Mouse (Mus musculus) spleen, adult 2 months (tissue): ENCODE measurements around the gene Smpd3. TPM values are rescaled to one million over a fixed set of nuclear protein-coding genes. Genes with fewer than 3 reads are reported as not detected.

Experiments used
- DNase-seq, 2 experiments: peaks; one replicate each; pipeline versions ENCODE4 v3.0.0 to v3.0.0-alpha.2; 2012 to 2021; ENCODE audit warnings: low spot score in 2 of 2, low read depth in 1 of 2
- H3K27ac ChIP-seq: fragments of 200-500 bp; 2 replicates; pipeline ENCODE4 v1.5.1; 2012; ENCODE audit warnings: low read length, inconsistent platforms; ENCODE audit not compliant: insufficient read depth
- H3K27me3 ChIP-seq: fragments of 200-500 bp; 2 replicates; pipeline ENCODE4 v1.6.1; 2012; ENCODE audit warnings: mild to moderate bottlenecking, moderate library complexity, low read length, inconsistent platforms; ENCODE audit not compliant: control insufficient read depth, insufficient read depth
- H3K36me3 ChIP-seq: fragments of 200-500 bp; 2 replicates; pipeline ENCODE4 v1.6.1; 2012; ENCODE audit warnings: mild to moderate bottlenecking, low read length, inconsistent platforms; ENCODE audit not compliant: control insufficient read depth, insufficient read depth
- H3K4me1 ChIP-seq: fragments of 200-500 bp; 2 replicates; pipeline ENCODE4 v1.6.1; 2011; ENCODE audit warnings: inconsistent platforms; ENCODE audit not compliant: control insufficient read depth, insufficient read depth, insufficient read length
- H3K4me3 ChIP-seq: fragments of 200-500 bp; 2 replicates; pipeline ENCODE4 v1.5.1; 2011; ENCODE audit warnings: mild to moderate bottlenecking, inconsistent platforms; ENCODE audit not compliant: insufficient read depth, insufficient read length; ENCODE audit errors: extremely low read depth
- CTCF ChIP-seq: fragments of 200-500 bp; IDR thresholded peaks from 2 replicates; pipeline ENCODE4 v1.5.1; 2011; ENCODE audit warnings: mild to moderate bottlenecking, inconsistent platforms; ENCODE audit not compliant: insufficient read depth, insufficient read length, insufficient replicate concordance; ENCODE audit errors: extremely low read depth
- POLR2A ChIP-seq: fragments of 200-500 bp; IDR thresholded peaks from 2 replicates; pipeline ENCODE4 v1.6.1; 2011; ENCODE audit warnings: low read depth, low read length, inconsistent platforms
- WGBS: fragments of 180-500 bp; shearing (Covaris S2); methylation state at CpG from one replicate; pipeline ENCODE4 v1.1.7; 2018; 5-methylcytosine and 5-hydroxymethylcytosine counted together
- polyA plus RNA-seq: library from polyadenylated mRNA; depleted of rRNA; stranded (reverse); fragments of >200 nt; gene quantifications from 2 replicates; pipeline ENCODE4 v1.2.3, GENCODE M21; 2012

Gene Smpd3
- polyA plus RNA-seq, 1 experiment: 1.1 TPM

DNA sequence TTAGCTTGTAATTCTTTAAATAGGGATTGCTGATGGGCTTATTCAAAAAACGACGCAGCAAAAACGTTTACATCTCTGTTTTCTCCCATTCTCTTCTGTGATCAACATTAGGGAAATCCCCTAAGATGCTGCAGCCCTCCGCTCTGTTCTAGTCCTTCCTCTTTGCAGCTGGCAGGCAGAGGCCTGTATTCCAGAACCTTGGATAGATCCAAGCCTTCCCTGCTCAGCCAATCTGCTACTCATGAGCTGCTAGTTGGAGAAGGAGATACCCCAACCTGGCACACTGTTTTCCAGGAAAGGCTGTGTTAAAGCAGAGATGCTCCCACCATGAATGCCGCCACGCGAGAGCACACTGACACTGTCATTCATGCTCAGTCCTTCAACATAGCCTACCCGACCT is 4.4 kb downstream of the Smpd3 start:
- Histone ChIP-seq H3K4me1 (peaks cover 18% of the 10 kb centered on the region), H3K4me3 (no peak overlapping the region), H3K27me3 (peaks cover 10% of the 10 kb centered on the region; the same call in 1 of the 2 replicates), H3K27ac (no peak overlapping the region), H3K36me3 (no peaks in the 10 kb centered on the region)
- no peak for TF ChIP-seq CTCF
- TF ChIP-seq POLR2A: no peak
- WGBS: 39% methylated on average over 8 of the region's 8 CpGs
- no peak for DNase-seq

DNA sequence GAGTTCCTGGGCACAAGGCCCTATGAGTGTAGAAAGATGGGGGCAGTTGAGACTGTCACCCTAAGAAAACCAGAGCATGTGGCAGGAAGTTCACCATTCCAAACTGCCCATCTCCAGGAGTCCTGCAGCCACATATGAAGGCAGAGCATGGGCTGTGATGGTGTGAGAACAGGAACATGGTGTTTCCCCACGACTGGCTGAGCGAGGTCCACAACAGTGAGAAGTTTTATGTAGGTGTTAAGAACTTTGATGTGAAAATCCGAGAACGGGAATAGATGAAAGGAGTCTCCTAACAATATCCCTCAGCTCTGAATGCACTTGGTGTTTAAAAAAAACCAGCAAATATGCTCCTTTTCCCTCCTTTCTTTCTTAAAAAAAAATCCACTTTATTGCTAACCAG is 5.3 kb downstream of the Smpd3 start:
- H3K4me1 ChIP-seq: peaks cover 15% of the 10 kb centered on the region
- no peaks in the 10 kb centered on the region for H3K36me3 ChIP-seq
- H3K27me3 ChIP-seq: peaks cover 10% of the 10 kb centered on the region; the same call in 1 of the 2 replicates
- H3K4me3 ChIP-seq: no peak overlapping the region
- DNase-seq: no peak
- 66% methylated on average over 4 of the region's 4 CpGs for WGBS
- no peak overlapping the region for H3K27ac ChIP-seq
- TF ChIP-seq POLR2A: no peak
- TF ChIP-seq CTCF: no peak

DNA sequence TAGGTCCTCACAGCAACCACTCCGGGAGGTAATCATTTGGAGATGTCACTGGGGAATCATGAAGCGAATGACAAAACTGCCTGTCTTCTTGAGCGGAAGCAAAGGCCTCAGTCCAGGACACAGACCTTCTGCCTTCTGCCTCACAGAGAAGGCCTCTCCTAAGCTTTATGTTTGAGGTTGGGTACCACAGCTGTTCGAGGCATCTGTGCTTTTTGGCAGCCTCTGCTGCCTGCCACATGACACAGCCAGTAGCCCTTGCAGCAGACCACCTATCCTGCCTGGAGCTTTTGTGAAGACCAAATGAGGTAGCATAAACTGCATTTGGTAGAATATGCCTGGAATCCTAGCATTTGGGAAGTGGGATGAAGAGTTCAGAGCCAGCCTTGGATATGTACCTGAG is 11.2 kb downstream of the Smpd3 start:
- TF ChIP-seq CTCF (no peak), POLR2A (no peak)
- no peaks in the 10 kb centered on the region for H3K4me1 ChIP-seq
- no peaks in the 10 kb centered on the region for H3K36me3 ChIP-seq
- H3K27ac ChIP-seq: no peak overlapping the region
- H3K27me3 ChIP-seq: no peaks in the 10 kb centered on the region
- WGBS: 74% methylated on average over 4 of the region's 4 CpGs
- no peak overlapping the region for H3K4me3 ChIP-seq
- DNase-seq: no peak

DNA sequence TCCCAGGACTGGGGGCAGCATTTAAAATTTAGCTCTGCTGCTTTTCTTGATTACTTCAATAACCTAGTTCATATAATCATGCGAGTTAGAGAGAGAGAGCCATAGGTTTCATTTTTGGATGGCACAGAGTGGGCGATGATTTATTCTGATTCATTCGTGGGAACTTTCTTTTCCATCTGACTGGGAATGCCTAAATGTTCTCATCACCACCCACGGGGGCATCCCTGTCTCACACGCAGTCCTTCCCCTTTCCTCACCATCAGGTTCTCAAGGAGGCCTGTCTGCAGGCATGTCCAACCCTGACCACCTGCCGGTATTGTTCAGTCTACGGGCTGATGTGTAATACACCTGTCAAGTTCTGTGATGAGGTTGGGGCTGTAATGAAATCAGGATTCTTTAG is 16.4 kb downstream of the Smpd3 start:
- peaks cover 5% of the 10 kb centered on the region for H3K4me1 ChIP-seq
- TF ChIP-seq POLR2A (no peak), CTCF (no peak)
- WGBS: 86% methylated on average over 7 of the region's 7 CpGs
- no peak overlapping the region for H3K27ac ChIP-seq
- no peak for DNase-seq
- no peak overlapping the region for H3K4me3 ChIP-seq
- H3K36me3 ChIP-seq: no peaks in the 10 kb centered on the region
- H3K27me3 ChIP-seq: no peaks in the 10 kb centered on the region

DNA sequence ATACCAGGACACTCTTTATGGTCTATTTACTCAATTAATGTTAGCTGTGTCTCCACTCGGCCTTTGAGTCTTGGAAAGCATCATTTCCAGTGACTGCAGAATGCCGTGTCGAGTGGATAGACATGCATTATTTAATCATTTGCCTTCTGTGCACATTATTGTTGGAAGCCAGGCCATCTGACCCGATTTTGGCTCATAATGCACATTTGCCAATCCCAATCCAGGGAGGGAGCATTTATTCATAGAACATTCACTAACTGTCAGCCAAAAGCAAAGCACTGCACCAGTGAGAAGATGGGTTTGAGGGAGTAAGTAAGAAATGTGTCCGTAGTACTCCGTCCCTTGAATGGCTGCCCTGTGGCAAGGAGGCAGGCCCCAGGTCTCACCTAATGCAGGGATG is 17.8 kb downstream of the Smpd3 start:
- H3K27ac ChIP-seq: no peak overlapping the region

DNA sequence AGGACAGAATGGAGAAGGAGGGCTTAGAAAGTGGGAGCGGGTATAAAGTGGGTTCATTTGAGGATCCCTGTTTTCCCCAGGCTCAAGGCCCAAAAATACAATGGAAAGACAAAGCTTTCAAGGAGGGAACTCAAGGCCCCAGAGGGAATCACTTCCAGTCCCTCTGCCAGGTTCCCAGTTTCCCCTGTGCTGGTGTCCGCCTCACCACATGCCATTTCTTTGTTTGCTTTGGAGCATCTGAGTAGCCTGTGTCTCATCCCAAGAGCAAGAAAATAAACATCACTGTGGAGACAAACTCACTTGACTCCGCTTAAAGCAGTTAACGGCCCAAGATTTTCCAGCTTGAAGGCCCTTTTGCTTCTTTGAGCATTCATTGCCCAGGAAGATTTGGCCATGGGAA is 20.7 kb downstream of the Smpd3 start:
- Histone ChIP-seq H3K27me3 (no peaks in the 10 kb centered on the region), H3K4me1 (peaks cover 15% of the 10 kb centered on the region), H3K4me3 (no peak overlapping the region), H3K27ac (no peak overlapping the region), H3K36me3 (no peaks in the 10 kb centered on the region)
- WGBS: 91% methylated on average over 4 of the region's 4 CpGs
- TF ChIP-seq POLR2A (no peak), CTCF (no peak)
- DNase-seq: no peak

More for the DNA sequence above, 17.8 kb downstream of the Smpd3 start:
- no peak for DNase-seq
- Histone ChIP-seq H3K4me1 (peaks cover 12% of the 10 kb centered on the region), H3K27me3 (no peaks in the 10 kb centered on the region), H3K36me3 (no peaks in the 10 kb centered on the region), H3K4me3 (no peak overlapping the region)
- no peak for TF ChIP-seq POLR2A
- no peak for TF ChIP-seq CTCF
- WGBS: 82% methylated on average over 6 of the region's 6 CpGs

DNA sequence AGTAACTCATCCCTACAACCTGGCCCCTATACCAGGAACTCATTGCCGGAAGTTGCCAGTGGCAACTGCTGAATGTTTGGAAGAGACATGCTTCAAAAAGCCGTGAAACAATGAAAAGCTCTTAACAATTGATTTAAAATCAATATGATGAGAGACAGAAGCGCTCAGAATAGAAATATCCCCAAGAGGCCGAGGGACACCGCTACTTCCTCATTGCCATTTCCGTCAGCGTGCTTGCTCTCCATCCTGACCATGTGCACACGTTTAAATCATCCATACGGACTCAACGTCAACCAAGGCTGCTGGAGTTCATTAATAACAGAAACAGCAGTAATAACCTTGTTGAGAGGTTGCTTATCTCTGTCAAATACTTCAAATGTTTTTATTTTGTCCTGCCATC is 21.3 kb downstream of the Smpd3 start:
- 19% methylated on average over 10 of the region's 10 CpGs for WGBS
- TF ChIP-seq POLR2A: no peak
- TF ChIP-seq CTCF: no peak
- DNase-seq: peak in 1 of 2 experiments; percentile 32
- Histone ChIP-seq H3K36me3 (no peaks in the 10 kb centered on the region), H3K4me1 (peaks cover 15% of the 10 kb centered on the region), H3K4me3 (no peak overlapping the region), H3K27me3 (no peaks in the 10 kb centered on the region), H3K27ac (no peak overlapping the region)
